13 mouse cellular contexts compared by ENCODE assay signal in genomic region chr4:136651882-136652527, GRCm38 (mm10). TPM values are rescaled to one million over a fixed set of nuclear protein-coding genes. Genes with fewer than 3 reads are reported as not detected.
DNase-seq lines count a peak whose midpoint lies in the region; ATAC-seq lines count a peak whose summit lies in the region.
"Had no signal": no experiment of that assay in that cellular context is flagged by ENCODE, and none has a peak within 500 bp of the region (broad histone marks: within the 10 kb centered on the region; RNA-seq: fewer than 3 reads in every experiment).

No protein-coding gene starts in this region.

- no peak overlapping the region for H3K9ac ChIP-seq in forebrain, embryonic 16.5 days (replicated peaks; ENCODE audit: low read depth, low read length)
- 0 out of 2 replicates have a peak overlapping the region, but pooled peaks have one; percentile 39 for H3K9ac ChIP-seq in midbrain, embryonic 13.5 days (replicated peaks)
- H3K9ac ChIP-seq: embryonic facial prominence, embryonic 12.5 days; limb, embryonic 15.5 days; stomach, embryonic 15.5 days had no signal

- no peak for DNase-seq in heart, embryonic 10.5 days (ENCODE audit: low spot score)
- DNase-seq in heart, adult 18-20 months: no peak
- peak; percentile 68 for DNase-seq in brain, adult 2 months (ENCODE audit: low read depth, low spot score)
- no peak for DNase-seq in spleen, adult 12 weeks (ENCODE audit: low spot score)
- DNase-seq in spleen, postnatal 4 days (ENCODE audit: low spot score in 2 of 2): no peak
- DNase-seq in thymus, postnatal 0 days (ENCODE audit: low spot score): no peak
- DNase-seq: gastrocnemius, postnatal 36 days; kidney, adult 11 months had no signal

- H3K27me3 ChIP-seq in heart, embryonic 10.5 days (ENCODE audit: insufficient read depth, poor library complexity, severe bottlenecking): peaks cover 26% of the 10 kb centered on the region; the same call in 1 of the 2 replicates
- H3K27me3 ChIP-seq in forebrain, embryonic 16.5 days (replicated peaks; ENCODE audit: control insufficient read depth, insufficient read depth, low read length): no peaks in the 10 kb centered on the region
- H3K27me3 ChIP-seq in midbrain, embryonic 13.5 days: no peaks in the 10 kb centered on the region
- H3K27me3 ChIP-seq: embryonic facial prominence, embryonic 12.5 days; limb, embryonic 15.5 days; stomach, embryonic 15.5 days had no signal

- ATAC-seq in forebrain, embryonic 16.5 days: peak; percentile 75
- ATAC-seq in midbrain, embryonic 13.5 days: peak; percentile 80

- no peak overlapping the region for H3K4me2 ChIP-seq in forebrain, embryonic 16.5 days (ENCODE audit: low read length)
- H3K4me2 ChIP-seq in midbrain, embryonic 13.5 days (replicated peaks): no peak overlapping the region
- H3K4me2 ChIP-seq: embryonic facial prominence, embryonic 12.5 days; limb, embryonic 15.5 days; stomach, embryonic 15.5 days had no signal

- peak overlapping the region; percentile 23; the same call in 1 of the 2 replicates for H3K27ac ChIP-seq in heart, embryonic 10.5 days
- peak overlapping the region; percentile 75 for H3K27ac ChIP-seq in forebrain, embryonic 16.5 days (ENCODE audit: low read length)
- H3K27ac ChIP-seq in midbrain, embryonic 13.5 days: peak overlapping the region; percentile 86
- H3K27ac ChIP-seq: embryonic facial prominence, embryonic 12.5 days; limb, embryonic 15.5 days; stomach, embryonic 15.5 days had no signal

- H3K36me3 ChIP-seq in heart, embryonic 10.5 days: 0 out of 2 replicates have a peak, but pooled peaks cover 5% of the 10 kb centered on the region
- H3K36me3 ChIP-seq in forebrain, embryonic 16.5 days (ENCODE audit: control insufficient read depth, insufficient read depth): peaks cover 22% of the 10 kb centered on the region; the same call in 1 of the 2 replicates
- H3K36me3 ChIP-seq in midbrain, embryonic 13.5 days: peaks cover 44% of the 10 kb centered on the region

- H3K9me3 ChIP-seq in heart, embryonic 10.5 days: no peaks in the 10 kb centered on the region
- H3K9me3 ChIP-seq in forebrain, embryonic 16.5 days (ENCODE audit: control insufficient read depth, low read length): no peaks in the 10 kb centered on the region
- no peaks in the 10 kb centered on the region for H3K9me3 ChIP-seq in midbrain, embryonic 13.5 days
- H3K9me3 ChIP-seq: embryonic facial prominence, embryonic 12.5 days; limb, embryonic 15.5 days; stomach, embryonic 15.5 days had no signal

- no peak overlapping the region for H3K4me3 ChIP-seq in heart, embryonic 10.5 days
- H3K4me3 ChIP-seq in forebrain, embryonic 16.5 days (replicated peaks; ENCODE audit: low read length): no peak overlapping the region
- no peak overlapping the region for H3K4me3 ChIP-seq in midbrain, embryonic 13.5 days (replicated peaks)
- H3K4me3 ChIP-seq: embryonic facial prominence, embryonic 12.5 days; limb, embryonic 15.5 days; stomach, embryonic 15.5 days had no signal

- H3K4me1 ChIP-seq in heart, embryonic 10.5 days: peaks cover 26% of the 10 kb centered on the region
- peaks cover 21% of the 10 kb centered on the region for H3K4me1 ChIP-seq in forebrain, embryonic 16.5 days (replicated peaks; ENCODE audit: control insufficient read depth, insufficient read depth, low read length)
- peaks cover 40% of the 10 kb centered on the region for H3K4me1 ChIP-seq in midbrain, embryonic 13.5 days (replicated peaks)

- 73% methylated on average over 13 of the region's 13 CpGs for WGBS in heart, embryonic 10.5 days
- WGBS in forebrain, embryonic 16.5 days: 36% methylated on average over 13 of the region's 13 CpGs
- WGBS in midbrain, embryonic 13.5 days: 52% methylated on average over 13 of the region's 13 CpGs

RNA-seq across cellular contexts. Expression of gene Lactbl1, which starts 29.6 kb away (rescaled TPM):
- not detected in 2 replicates for polyA plus RNA-seq in heart, embryonic 10.5 days (2016; fragmentation: Nextera tagmentation; extraction: Ambion mirVana)
- not detected for total RNA-seq in heart, adult 18-20 months (2021)
- polyA plus RNA-seq in forebrain, embryonic 16.5 days (2015; fragmentation: Nextera tagmentation; extraction: Ambion mirVana): 0.06 TPM in 1 of 2 replicates, not detected in the other
- 0.09 TPM in 1 of 2 replicates, not detected in the other for polyA plus RNA-seq in midbrain, embryonic 13.5 days (2015; fragmentation: Nextera tagmentation; extraction: Ambion mirVana)
- 0.05 and 0.12 TPM in 2 replicates for polyA plus RNA-seq in thymus, postnatal 0 days (2015; fragmentation: Nextera tagmentation; extraction: Ambion mirVana)
- total RNA-seq: gastrocnemius, postnatal 36 days had no signal
- polyA plus RNA-seq: embryonic facial prominence, embryonic 12.5 days; limb, embryonic 15.5 days; stomach, embryonic 15.5 days had no signal

RNA-seq across cellular contexts. Expression of gene Tex46, which starts 41.8 kb away (rescaled TPM):
- polyA plus RNA-seq in heart, embryonic 10.5 days (2016; fragmentation: Nextera tagmentation; extraction: Ambion mirVana): not detected in 2 replicates
- not detected for total RNA-seq in heart, adult 18-20 months (2021)
- not detected in 2 replicates for polyA plus RNA-seq in forebrain, embryonic 16.5 days (2015; fragmentation: Nextera tagmentation; extraction: Ambion mirVana)
- not detected in 2 replicates for polyA plus RNA-seq in midbrain, embryonic 13.5 days (2015; fragmentation: Nextera tagmentation; extraction: Ambion mirVana)
- polyA plus RNA-seq in thymus, postnatal 0 days (2015; fragmentation: Nextera tagmentation; extraction: Ambion mirVana): not detected in 2 replicates
- total RNA-seq: gastrocnemius, postnatal 36 days had no signal
- polyA plus RNA-seq: embryonic facial prominence, embryonic 12.5 days; limb, embryonic 15.5 days; stomach, embryonic 15.5 days had no signal

RNA-seq across cellular contexts. Expression of gene Kdm1a, which starts 49.5 kb away (rescaled TPM):
- polyA plus RNA-seq in heart, embryonic 10.5 days (2016; fragmentation: Nextera tagmentation; extraction: Ambion mirVana): 31.5 and 50.1 TPM in 2 replicates
- total RNA-seq in heart, adult 18-20 months (2021): 10 to 100 TPM; 28.2 to 30.6 TPM
- 82.2 and 87.4 TPM in 2 replicates for polyA plus RNA-seq in forebrain, embryonic 16.5 days (2015; fragmentation: Nextera tagmentation; extraction: Ambion mirVana)
- polyA plus RNA-seq in midbrain, embryonic 13.5 days (2015; fragmentation: Nextera tagmentation; extraction: Ambion mirVana): 81.0 and 94.8 TPM in 2 replicates
- 29.0 and 38.1 TPM in 2 replicates for polyA plus RNA-seq in thymus, postnatal 0 days (2015; fragmentation: Nextera tagmentation; extraction: Ambion mirVana)

Comparison
In these comparisons a context has a peak if more than half of its experiments do, and no peak if none do; other contexts are left out.
1. H3K27ac ChIP-seq: peak in every context shown above with its lines; median percentile 86 in midbrain, embryonic 13.5 days; 75 in forebrain, embryonic 16.5 days; 23 in heart, embryonic 10.5 days.